Mouse (Mus musculus) gastrocnemius, adult 8-10 months (tissue): Measurements from ENCODE around the gene Ppp1r13l. TPM values are rescaled to one million over a fixed set of nuclear protein-coding genes. Genes with fewer than 3 reads are reported as not detected.

ENCODE experiments used
- DNase-seq, 2 experiments: peaks; one replicate each; pipeline ENCODE4 v3.0.0; 2022; ENCODE audit warnings: low spot score in 2 of 2
- total RNA-seq, 4 experiments: library from RNA; stranded (reverse); gene quantifications; 2 replicates each; pipeline ENCODE4 v1.2.4; 2022

Gene Ppp1r13l
- total RNA-seq, 4 experiments from 2014 or later: 2.8 to 6.3 (median 4.1) TPM

DNA sequence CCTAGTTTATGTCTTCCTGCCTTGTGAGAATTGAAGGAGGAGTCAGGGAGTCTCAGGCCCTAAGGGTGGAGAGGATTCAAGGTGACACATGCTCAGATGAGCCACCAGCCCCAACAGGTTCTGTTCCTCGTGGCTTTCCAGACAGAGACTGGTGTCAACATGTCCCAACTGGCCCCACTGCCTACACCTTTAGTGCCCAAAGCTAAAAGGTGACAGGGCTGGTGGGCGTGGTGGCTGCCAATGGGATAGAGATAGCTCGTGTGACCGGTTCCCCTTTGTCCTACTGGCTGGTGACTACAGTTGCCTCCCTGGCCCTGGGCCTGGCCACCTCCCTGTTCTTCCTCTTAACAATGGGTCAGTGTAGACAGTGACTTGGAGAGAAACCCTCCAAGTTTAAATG lies 5.8 kb downstream of the Ppp1r13l start:
- no peak for DNase-seq

DNA sequence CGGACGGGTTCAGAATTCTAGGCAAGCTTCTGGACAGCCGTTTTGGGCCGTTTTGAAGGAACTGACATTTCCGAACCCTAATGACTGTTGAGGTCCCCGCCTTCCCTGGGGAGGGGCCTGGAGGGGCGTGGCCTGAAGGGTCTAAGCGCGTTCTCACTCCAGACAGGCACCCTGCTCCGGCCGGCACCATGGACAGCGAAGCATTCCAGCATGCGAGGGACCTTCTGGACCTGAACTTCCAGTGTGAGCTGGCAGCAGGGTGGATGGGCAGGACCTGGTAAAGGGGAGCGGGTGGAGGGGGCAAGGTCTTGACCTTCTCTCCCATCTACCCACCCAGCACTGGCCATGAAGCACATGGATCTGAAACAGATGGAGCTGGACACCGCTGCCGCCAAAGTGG lies 8.8 kb downstream of the Ppp1r13l start:
- DNase-seq: no peak

DNA sequence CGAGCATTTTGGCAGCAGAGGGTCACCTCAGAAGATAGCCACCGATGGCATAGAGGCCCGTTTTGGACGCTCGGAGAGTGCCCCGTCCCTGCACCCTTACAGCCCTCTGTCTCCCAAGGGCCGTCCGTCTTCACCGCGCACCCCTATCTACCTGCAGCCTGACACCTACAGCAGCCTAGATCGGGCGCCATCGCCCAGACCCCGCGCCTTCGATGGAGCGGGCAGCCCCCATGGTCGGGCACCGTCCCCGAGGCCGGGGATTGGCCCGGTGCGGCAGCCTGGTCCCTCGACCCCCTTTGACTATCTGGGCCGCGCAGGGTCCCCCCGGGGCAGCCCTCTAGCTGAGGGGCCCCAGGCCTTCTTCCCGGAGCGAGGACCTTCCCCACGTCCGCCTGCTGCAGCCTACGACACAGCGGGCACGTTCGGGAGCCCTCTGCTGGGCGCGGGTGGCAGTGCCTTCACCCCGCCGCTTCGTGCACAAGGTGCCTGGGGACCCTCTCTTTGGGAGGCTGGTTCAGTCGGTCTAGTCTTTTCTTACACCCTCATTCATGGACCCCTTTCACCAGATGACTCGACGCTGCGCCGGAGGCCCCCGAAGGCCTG lies 10.4 kb downstream of the Ppp1r13l start:
- DNase-seq: no peak

DNA sequence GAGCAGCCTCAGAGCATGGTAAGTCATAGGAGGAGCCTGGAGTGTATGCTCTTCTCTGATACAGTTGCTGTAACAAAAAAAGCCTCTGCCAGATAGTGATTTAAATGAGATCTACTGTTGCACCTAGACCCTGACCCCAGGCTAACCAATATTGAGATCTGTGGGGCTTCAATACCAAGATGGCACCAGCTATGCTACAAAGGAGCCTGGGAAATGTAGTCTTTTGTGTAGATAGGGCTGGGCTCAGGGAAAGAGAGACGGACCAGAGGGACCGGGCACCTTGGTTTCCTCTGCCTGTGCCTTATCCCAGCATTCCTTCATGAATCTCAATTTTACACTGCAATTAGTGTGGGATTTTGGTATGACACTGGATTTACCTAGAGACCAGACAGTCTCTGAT lies 13.8 kb downstream of the Ppp1r13l start:
- no peak for DNase-seq

DNA sequence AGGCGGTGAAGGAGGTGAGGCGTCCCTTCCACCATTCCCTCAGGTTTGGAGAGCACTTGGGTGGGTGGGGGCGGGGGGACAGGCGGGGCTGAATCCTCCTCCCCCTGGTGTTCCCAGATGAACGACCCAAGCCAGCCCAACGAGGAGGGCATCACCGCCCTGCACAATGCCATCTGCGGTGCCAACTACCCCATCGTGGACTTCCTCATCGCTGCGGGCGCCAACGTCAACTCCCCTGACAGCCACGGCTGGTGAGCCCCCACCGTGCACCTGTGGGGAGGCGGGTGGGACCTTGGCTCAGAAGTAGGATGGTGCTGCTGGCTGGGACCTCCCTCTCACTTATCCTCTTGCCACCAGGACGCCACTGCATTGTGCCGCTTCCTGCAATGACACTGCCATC lies 15.8 kb downstream of the Ppp1r13l start:
- DNase-seq: no peak

DNA sequence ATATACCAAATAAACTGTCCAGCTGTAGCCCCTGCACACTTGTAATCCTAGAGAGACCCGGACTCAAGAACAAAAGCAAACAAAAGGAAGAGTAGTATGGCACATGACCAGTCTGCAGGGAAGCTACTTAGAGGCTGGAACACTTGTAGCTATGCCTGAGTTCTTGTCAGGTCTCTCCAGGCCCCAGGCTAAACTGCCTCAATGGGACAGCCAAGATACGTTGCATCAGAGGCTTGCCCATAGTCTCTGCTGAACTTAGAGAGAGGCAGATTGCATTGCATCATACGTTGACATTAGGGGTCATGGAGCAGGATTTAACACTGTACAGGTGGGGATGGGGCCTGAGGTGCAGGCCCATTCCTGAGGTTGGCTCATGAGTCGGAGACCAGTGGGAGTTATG lies 16.5 kb downstream of the Ppp1r13l start:
- DNase-seq: no peak

DNA sequence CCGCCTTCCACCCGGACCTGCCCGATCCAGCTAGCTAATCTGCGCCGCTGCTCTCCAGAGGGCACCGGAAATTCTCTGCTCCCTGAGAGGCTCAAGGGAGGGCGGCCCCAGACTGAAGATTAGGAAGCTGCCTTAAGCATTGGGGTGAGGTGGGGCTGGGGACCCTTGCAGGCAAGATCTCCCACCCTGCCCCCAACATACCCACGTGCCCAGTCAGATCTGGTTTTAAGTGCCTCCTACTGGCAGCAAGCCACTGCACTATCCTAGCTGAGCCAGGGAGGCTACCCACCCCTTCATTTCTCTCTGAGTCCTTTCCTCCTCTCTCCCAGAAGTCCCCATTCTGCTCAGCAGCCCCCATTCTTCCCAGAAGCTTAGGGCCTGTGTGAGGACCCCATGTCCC lies 18.5 kb downstream of the Ppp1r13l start:
- DNase-seq: no peak

DNA sequence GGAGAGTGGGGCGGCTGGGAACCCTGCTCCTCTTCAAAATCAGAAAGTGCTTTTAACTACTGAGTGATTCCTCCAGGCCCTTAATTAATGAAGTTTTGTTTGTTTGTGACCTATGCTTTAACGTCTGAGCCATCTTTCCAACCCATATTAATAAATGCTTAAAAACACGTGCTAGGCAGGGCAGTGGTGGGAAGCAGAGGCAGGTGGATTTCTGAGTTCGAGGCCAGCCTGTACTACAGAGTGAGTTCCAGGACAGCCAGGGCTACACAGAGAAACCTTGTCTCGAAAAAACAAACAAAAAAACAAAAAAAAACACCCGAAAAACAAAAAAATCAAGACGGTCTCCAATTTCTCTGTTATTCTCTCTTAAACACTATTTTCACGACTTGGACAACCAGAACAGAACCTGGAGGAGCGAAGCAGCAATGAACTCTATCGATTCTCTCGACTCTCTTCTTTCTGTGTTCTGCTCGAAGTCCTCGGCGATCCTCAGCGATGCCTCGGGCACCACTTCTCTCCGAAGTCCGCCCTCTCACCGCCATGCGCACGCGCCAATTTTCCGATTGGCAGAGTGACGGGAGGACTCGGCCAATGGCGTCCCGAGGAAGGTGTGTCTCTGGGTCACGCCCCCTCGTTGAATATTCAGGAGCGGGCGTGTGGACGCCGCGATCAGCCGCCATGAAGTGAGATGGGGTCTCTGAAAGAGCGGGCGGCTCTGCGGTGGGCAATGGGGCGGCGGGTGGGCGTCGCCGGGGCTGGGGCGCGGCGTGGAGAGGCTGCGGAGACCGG lies 22.0 kb downstream of the Ppp1r13l start, which contains the start of gene Ercc2:
Gene Ercc2 (plus strand): TSS at position 634 of the 789 bp plus-strand sequence.
- DNase-seq: peak; percentile 97

DNA sequence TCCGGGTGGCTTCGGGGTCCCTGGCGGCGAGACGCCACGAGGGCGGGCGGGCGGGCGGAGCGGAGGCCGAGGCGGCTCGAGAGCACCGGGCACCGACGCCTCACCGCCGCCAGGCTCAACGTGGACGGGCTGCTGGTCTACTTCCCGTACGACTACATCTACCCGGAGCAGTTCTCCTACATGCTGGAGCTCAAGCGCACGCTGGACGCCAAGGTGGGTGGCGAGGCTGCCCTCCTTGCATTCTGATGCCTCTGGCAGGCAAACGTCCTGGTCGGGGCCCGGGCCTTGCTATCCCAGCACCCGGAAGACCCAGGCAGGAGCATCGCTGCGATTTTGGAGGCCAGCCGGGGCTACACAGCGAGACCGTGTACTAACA lies 22.6 kb downstream of the Ppp1r13l start:
- no peak for DNase-seq

DNA sequence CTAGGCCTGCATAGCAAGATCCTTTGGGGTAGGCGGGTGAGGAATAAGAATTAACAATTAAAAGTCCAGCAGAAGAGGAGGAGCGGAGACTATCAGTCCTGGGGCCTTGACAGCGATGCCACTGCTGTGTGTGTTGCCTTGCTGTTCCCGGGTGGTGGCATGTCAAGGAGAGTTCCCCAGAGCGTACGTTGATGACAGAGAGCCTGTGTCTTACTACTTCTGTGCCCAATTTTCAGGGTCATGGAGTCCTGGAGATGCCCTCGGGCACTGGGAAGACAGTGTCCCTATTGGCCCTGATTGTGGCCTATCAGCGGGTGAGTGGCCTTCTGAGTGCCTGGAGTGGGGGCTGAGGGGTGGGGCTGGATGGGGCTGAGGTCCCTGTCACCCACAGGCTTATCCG lies 24.2 kb downstream of the Ppp1r13l start:
- no peak for DNase-seq

DNA sequence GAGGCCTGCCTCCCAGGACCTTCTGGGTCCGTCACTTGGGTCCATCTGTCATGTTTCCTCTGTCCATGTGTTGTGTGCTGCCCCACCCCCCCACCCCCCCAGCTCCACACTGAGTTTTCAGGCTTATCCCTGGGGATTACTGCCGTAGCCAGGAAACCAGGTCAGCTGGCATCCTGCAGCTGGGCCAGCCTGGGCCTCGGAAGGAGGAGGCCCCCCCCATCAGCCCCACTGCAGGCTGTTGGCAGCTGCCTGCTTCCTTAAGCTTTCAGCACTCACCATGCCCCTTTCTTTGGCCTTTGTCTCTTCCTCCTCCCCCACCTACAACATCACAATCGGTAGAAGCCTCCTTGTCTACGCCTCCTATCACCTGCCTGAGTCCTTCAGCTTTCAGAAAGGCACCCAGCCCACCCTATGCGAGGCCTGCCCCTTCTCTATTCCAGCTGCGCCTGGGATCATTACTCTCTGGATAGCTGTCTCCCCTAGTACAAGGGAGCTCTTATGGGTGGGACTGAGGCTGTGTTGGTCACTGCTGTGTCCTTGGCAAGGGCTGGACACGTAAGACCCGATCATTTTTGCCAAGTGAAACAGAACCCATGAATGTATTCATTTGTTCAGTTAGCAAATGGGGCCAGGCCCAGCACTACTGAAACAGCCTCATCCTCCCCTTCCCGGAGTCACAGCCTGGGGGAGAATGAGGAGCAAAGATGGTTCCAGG lies 29.3 kb downstream of the Ppp1r13l start:
- DNase-seq: no peak

DNA sequence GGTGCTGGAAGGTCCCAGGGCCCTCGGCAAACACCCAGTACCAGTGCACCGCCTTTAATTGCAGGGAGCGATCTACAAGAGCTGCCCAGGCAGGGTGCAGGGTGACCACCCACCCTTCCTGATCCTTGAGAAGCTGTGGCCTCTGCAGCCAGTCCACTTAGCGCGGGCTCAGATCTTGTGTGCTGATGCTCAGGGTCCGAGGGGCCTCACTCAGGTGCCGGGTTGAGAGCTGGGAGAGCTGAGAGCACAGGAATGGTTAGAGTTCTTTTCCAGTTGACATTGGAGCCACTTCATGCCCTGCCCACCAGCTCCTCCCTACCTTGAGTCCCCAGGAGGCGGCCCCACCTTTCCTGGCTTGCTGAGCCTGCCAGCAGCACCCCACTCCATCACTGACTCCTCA lies 34.9 kb downstream of the Ppp1r13l start:
- DNase-seq: no peak

DNA sequence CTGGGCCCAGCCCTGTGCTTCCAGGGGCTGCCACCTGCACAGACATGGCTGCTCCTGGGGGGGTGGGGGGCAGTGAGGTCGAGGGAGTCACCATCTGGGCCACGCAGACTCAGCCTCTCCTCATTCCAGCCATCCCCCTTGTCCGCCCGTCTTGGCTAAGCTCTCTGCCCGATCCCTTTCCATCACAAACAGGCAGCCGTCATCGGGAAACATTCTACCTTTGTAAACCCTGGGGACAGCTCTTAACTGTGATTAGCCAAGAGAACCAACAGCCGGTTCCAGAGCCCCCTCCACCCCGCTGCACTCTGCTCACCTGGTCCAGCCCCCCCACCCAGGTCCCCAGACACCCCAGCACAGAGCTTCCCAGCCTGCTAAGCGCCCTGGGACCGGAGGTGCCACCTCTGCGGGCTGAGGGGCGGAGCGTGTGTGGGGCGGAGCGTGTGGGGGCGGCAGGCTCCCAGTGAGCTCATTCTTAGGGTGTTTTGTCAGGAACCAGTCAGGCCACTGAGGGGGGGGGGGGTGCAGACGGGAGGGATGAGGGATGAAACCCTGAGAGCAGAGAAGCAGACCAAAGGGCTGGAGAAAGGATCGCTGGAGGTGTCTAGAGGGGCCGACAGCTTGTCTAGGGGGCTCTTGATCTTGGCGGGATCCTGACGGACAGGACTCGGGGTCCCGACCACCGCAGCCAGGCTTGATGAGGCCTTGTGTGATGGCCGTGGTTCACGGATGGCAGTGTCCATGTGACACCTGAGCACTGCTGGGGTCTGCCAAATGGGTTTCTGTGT lies 40.1 kb downstream of the Ppp1r13l start:
- no peak for DNase-seq

DNA sequence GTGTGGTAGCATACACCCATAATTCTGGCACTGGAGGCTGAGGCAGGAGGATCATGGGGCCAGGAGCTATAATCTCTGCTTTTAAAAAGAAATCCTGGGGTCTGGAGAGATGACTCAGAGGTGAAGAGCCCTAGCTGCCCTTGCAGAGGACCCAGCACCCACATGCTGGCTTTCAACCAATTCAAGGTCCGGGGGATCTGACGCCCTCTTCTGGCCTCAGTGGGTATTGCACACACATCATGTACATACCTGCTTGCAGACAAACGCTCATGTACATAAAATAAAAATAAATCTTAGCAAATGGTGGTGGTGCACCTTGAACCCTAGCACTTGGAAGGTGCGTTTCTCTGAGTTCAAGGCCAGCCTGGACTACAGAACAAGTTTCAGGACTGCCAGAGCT lies 41.4 kb downstream of the Ppp1r13l start:
- DNase-seq: no peak

DNA sequence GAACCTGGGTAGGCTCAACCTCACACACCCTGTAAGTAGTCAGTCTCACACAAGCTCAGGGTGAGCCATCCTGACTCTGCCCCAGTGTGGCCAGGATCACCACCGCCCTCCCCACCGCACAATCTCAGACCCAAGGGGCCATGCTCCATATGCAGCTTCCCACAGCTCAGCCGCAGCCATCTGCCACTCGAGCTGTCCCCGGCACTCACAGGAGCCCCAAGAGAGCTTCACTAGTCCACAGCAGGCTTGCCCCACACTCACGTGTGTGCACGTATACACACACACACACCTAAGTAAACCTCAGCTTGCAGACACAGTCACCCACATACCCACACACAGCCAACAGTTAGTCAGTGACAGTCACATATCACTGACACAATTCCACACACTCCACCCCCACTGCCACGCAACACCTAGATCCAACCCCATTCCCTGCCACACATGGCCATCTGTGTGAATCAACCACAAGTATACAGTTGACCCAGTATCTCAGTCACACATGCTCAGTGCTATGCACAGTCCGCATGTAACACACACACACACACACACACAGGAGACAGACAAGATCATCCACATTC lies 43.1 kb downstream of the Ppp1r13l start:
- DNase-seq: no peak

DNA sequence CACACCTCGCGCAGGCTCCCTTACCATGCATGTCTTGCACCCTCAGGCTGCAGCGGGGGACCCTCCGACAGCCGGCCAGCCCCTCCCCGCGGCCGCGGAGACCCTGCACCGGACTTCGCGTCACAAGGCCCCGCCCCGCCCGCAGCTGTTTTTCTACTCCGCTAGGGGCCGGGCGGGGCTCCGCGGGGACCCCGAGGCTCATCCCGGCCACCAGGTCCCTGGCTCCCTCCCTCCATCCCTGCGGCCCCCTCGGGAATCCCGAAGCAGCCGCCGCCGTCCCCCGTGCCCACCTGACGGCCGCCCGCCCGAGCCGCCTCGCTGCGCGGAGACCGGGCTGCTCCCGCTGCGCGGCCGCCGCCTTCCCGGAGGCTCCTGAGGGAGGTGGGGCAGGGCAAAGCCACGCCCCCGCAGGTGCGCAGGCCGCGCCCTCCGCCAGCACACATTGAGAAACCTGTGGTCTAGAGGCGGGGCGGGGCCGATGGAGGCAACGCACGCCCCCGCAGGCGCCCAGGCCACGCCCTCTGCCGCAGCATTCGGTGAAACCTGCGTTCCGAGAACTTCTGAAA lies 44.3 kb downstream of the Ppp1r13l start, which contains the start of gene Klc3:
Gene Klc3 (minus strand): TSS at position 374 of the 566 bp plus-strand sequence.
- peak in 1 of 2 experiments; percentile 50 for DNase-seq

DNA sequence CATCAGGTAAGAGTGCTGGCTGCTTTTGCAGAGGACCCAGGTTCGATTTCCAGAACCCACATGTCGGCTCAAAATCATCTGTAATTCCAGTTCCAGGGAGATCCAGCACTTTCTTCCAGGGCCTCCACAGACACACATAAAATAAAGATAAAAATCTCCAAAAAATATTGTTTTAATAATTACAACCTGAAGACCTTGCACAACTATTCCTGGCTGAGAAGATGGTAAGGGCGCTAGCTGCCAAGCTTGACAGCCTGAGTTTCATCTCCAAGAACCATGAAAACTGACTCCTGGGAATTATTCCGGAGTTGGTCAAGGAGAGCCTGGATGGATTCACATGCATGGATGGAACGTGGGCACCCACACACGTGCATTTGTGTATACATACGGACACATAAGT lies 44.9 kb downstream of the Ppp1r13l start, which contains the start of gene Ckm:
Gene Ckm (plus strand): TSS at position 301 of the 400 bp plus-strand sequence.
- DNase-seq: no peak

DNA sequence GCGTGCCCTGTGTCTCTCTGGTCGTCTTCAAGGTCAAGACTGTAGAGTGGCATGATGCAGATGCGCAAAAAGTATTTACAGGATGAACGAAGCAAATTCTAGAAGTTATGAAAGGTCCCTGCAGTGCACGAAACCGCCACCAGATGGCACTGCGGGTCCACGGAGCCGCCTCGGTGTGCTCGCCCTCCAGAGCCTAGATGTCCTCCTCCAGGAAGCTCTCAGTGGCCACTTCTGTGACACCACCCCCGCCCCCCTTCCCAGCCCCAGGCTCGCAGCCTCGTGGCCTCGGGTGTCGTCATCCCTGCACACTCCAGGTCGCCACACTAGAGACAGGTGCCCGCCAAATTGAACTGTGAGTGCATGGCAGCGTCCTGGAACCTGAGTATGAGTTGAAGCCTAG lies 45.9 kb downstream of the Ppp1r13l start:
- DNase-seq: peak; percentile 76 to 78

DNA sequence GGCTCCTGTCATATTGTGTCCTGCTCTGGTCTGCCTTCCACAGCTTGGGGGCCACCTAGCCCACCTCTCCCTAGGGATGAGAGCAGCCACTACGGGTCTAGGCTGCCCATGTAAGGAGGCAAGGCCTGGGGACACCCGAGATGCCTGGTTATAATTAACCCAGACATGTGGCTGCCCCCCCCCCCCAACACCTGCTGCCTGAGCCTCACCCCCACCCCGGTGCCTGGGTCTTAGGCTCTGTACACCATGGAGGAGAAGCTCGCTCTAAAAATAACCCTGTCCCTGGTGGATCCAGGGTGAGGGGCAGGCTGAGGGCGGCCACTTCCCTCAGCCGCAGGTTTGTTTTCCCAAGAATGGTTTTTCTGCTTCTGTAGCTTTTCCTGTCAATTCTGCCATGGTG lies 50.2 kb downstream of the Ppp1r13l start:
- peak; percentile 54 to 72 for DNase-seq

DNA sequence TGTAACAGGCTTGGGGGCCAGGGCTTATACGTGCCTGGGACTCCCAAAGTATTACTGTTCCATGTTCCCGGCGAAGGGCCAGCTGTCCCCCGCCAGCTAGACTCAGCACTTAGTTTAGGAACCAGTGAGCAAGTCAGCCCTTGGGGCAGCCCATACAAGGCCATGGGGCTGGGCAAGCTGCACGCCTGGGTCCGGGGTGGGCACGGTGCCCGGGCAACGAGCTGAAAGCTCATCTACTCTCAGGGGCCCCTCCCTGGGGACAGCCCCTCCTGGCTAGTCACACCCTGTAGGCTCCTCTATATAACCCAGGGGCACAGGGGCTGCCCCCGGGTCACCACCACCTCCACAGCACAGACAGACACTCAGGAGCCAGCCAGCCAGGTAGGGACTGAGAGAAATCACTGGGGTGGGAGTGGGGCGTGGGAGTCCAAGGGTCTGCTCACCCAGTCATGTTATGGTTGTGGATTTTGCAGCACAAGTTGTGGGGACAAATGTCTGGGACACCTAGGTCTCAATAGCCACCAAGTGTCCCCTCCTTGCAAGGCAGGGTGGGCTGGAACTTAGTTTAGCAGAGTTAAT lies 51.3 kb downstream of the Ppp1r13l start:
- DNase-seq: peak; percentile 95 to 97
